Mouse (Mus musculus) midbrain, embryonic 14.5 days (tissue): ENCODE measurements around the gene Slc1a2. TPM values are rescaled to one million over a fixed set of nuclear protein-coding genes. Genes with fewer than 3 reads are reported as not detected.
A peak's percentile ranks its signal among the peaks of the same experiment; 100 is the strongest.

Experiments used
- ATAC-seq: fragments of 200-750 bp; cut with Nextera tagmentation; 2 replicates; pipeline ENCODE4 v1.8.0; 2017; ENCODE audit warnings: moderate number of reproducible peaks, moderate library complexity; ENCODE audit not compliant: low FRiP score, low TSS enrichment
- DNase-seq: peaks from one replicate; pipeline ENCODE4 v3.0.0-alpha.2; 2015
- H3K27ac ChIP-seq: fragments of 300-500 bp; sonication (generic); replicated peaks from 2 replicates; pipeline ENCODE4 v1.5.1; 2014; ENCODE audit warnings: mild to moderate bottlenecking, low read depth, low read length, moderate library complexity
- H3K27me3 ChIP-seq: fragments of 300-500 bp; sonication (generic); 2 replicates; pipeline ENCODE4 v1.6.1; 2014; ENCODE audit warnings: low read length, control low read depth, mixed read lengths; ENCODE audit not compliant: control insufficient read depth, insufficient read depth
- H3K36me3 ChIP-seq: fragments of 300-500 bp; sonication (generic); 2 replicates; pipeline ENCODE4 v1.6.1; 2014; ENCODE audit warnings: low read length, control low read depth; ENCODE audit not compliant: control insufficient read depth, insufficient read depth
- H3K4me1 ChIP-seq: fragments of 300-500 bp; sonication (generic); 2 replicates; pipeline ENCODE4 v1.6.1; 2014; ENCODE audit warnings: mild to moderate bottlenecking, antibody characterized with exemption, low read length, control low read depth; ENCODE audit not compliant: control insufficient read depth, insufficient read depth
- H3K4me2 ChIP-seq: fragments of 300-500 bp; sonication (generic); 2 replicates; pipeline ENCODE4 v1.6.1; 2014; ENCODE audit warnings: mild to moderate bottlenecking, low read length, moderate library complexity
- H3K4me3 ChIP-seq: fragments of 300-500 bp; sonication (generic); replicated peaks from 2 replicates; pipeline ENCODE4 v1.5.1; 2014; ENCODE audit warnings: low read depth, low read length
- H3K9ac ChIP-seq: fragments of 300-500 bp; sonication (generic); replicated peaks from 2 replicates; pipeline ENCODE4 v1.6.1; 2014; ENCODE audit warnings: mild to moderate bottlenecking, low read length, moderate library complexity
- H3K9me3 ChIP-seq: fragments of 300-500 bp; sonication (generic); 2 replicates; pipeline ENCODE4 v1.6.1; 2016; ENCODE audit warnings: low read length, control low read depth, mixed read lengths; ENCODE audit not compliant: control insufficient read depth
- WGBS: fragments of 180-500 bp; shearing (Covaris S2); extraction: QIAGEN DNeasy Blood & Tissue Kit; methylation state at CpG from one replicate; pipeline ENCODE4 v1.1.7; 2014; 5-methylcytosine and 5-hydroxymethylcytosine counted together
- polyA plus RNA-seq: library from polyadenylated mRNA; unstranded; fragments of >200 nt; fragmentation: Nextera tagmentation; extraction: Ambion mirVana; gene quantifications from 2 replicates; pipeline ENCODE4 v1.2.1, GENCODE M21; 2014

Gene Slc1a2
- polyA plus RNA-seq, 1 experiment from 2014 or later = 24.0 TPM

GRCm38 (mm10) chr2:102712678-102713628 lies 54.5 kb downstream of the Slc1a2 start:
- H3K4me1 ChIP-seq = no peaks in the 10 kb centered on the region
- WGBS = 88% methylated on average over 7 of the region's 7 CpGs
- no peaks in the 10 kb centered on the region for H3K27me3 ChIP-seq
- ATAC-seq (no peak), DNase-seq (no peak)
- H3K36me3 ChIP-seq = no peaks in the 10 kb centered on the region
- H3K4me2 ChIP-seq = no peak overlapping the region
- no peaks in the 10 kb centered on the region for H3K9me3 ChIP-seq
- no peak overlapping the region for H3K4me3 ChIP-seq
- no peak overlapping the region for H3K27ac ChIP-seq
- H3K9ac ChIP-seq = no peak overlapping the region

- Histone ChIP-seq H3K27ac (no peak overlapping the region), H3K36me3 (no peaks in the 10 kb centered on the region), H3K27me3 (no peaks in the 10 kb centered on the region), H3K4me1 (no peaks in the 10 kb centered on the region), H3K4me3 (no peak overlapping the region), H3K4me2 (no peak overlapping the region), H3K9ac (no peak overlapping the region), H3K9me3 (no peaks in the 10 kb centered on the region)
- ATAC-seq (no peak), DNase-seq (no peak)
- 72% methylated on average over 2 of the region's 2 CpGs for WGBS
These were observed 55.9 kb downstream of the Slc1a2 start for GRCm38 (mm10) chr2:102714320-102714719.

- no peaks in the 10 kb centered on the region for H3K36me3 ChIP-seq
- WGBS = 48% methylated on average over 1 of the region's 1 CpGs
- no peaks in the 10 kb centered on the region for H3K27me3 ChIP-seq
- no peak overlapping the region for H3K4me2 ChIP-seq
- no peak for ATAC-seq
- no peak overlapping the region for H3K27ac ChIP-seq
- no peak overlapping the region for H3K4me3 ChIP-seq
- DNase-seq = no peak
- H3K4me1 ChIP-seq = no peaks in the 10 kb centered on the region
- H3K9me3 ChIP-seq = no peaks in the 10 kb centered on the region
- no peak overlapping the region for H3K9ac ChIP-seq
These were observed 57.3 kb downstream of the Slc1a2 start for GRCm38 (mm10) chr2:102715754-102716153.

- H3K36me3 ChIP-seq = no peaks in the 10 kb centered on the region
- no peak overlapping the region for H3K27ac ChIP-seq
- no peaks in the 10 kb centered on the region for H3K4me1 ChIP-seq
- ATAC-seq (no peak), DNase-seq (no peak)
- H3K9ac ChIP-seq = no peak overlapping the region
- H3K9me3 ChIP-seq = no peaks in the 10 kb centered on the region
- 79% methylated on average over 2 of the region's 2 CpGs for WGBS
- no peaks in the 10 kb centered on the region for H3K27me3 ChIP-seq
- H3K4me3 ChIP-seq = no peak overlapping the region
- no peak overlapping the region for H3K4me2 ChIP-seq
These were observed 63.4 kb downstream of the Slc1a2 start for GRCm38 (mm10) chr2:102721859-102722258.

GRCm38 (mm10) chr2:102725054-102725453 lies 66.6 kb downstream of the Slc1a2 start:
- DNase-seq (no peak), ATAC-seq (no peak)
- Histone ChIP-seq H3K27ac (no peak overlapping the region), H3K4me2 (no peak overlapping the region), H3K4me1 (no peaks in the 10 kb centered on the region), H3K36me3 (no peaks in the 10 kb centered on the region), H3K9ac (no peak overlapping the region), H3K27me3 (no peaks in the 10 kb centered on the region), H3K4me3 (no peak overlapping the region), H3K9me3 (no peaks in the 10 kb centered on the region)
- 87% methylated on average over 3 of the region's 3 CpGs for WGBS

- Histone ChIP-seq H3K27me3 (no peaks in the 10 kb centered on the region), H3K9ac (no peak overlapping the region), H3K4me2 (no peak overlapping the region), H3K27ac (0 out of 2 replicates have a peak overlapping the region, but pooled peaks have one; percentile 17), H3K36me3 (no peaks in the 10 kb centered on the region), H3K4me1 (peaks cover 12% of the 10 kb centered on the region), H3K9me3 (no peaks in the 10 kb centered on the region), H3K4me3 (no peak overlapping the region)
- WGBS = 63% methylated on average over 5 of the region's 5 CpGs
- DNase-seq (peak; percentile 10), ATAC-seq (no peak)
These were observed 71.9 kb downstream of the Slc1a2 start for GRCm38 (mm10) chr2:102730386-102730785.

GRCm38 (mm10) chr2:102730788-102731187 lies 72.3 kb downstream of the Slc1a2 start:
- DNase-seq (peak; percentile 49), ATAC-seq (peak; percentile 60; the same call in 1 of the 2 replicates)
- no peak overlapping the region for H3K4me2 ChIP-seq
- no peaks in the 10 kb centered on the region for H3K9me3 ChIP-seq
- H3K4me3 ChIP-seq = no peak overlapping the region
- H3K27ac ChIP-seq = peak overlapping the region; percentile 8; the same call in 1 of the 2 replicates
- no peak overlapping the region for H3K9ac ChIP-seq
- no peaks in the 10 kb centered on the region for H3K36me3 ChIP-seq
- H3K4me1 ChIP-seq = peaks cover 12% of the 10 kb centered on the region
- WGBS = 59% methylated on average over 8 of the region's 8 CpGs
- H3K27me3 ChIP-seq = no peaks in the 10 kb centered on the region

- H3K36me3 ChIP-seq = peaks cover 4% of the 10 kb centered on the region; the same call in 1 of the 2 replicates
- H3K9me3 ChIP-seq = no peaks in the 10 kb centered on the region
- 92% methylated on average over 4 of the region's 4 CpGs for WGBS
- H3K9ac ChIP-seq = no peak overlapping the region
- ATAC-seq (no peak), DNase-seq (no peak)
- peaks cover 12% of the 10 kb centered on the region for H3K4me1 ChIP-seq
- no peak overlapping the region for H3K27ac ChIP-seq
- no peak overlapping the region for H3K4me3 ChIP-seq
- no peak overlapping the region for H3K4me2 ChIP-seq
- H3K27me3 ChIP-seq = no peaks in the 10 kb centered on the region
These were observed 74.7 kb downstream of the Slc1a2 start for GRCm38 (mm10) chr2:102733128-102733527.

- ATAC-seq = no peak
- WGBS = 84% methylated on average over 3 of the region's 3 CpGs
These were observed 75.6 kb downstream of the Slc1a2 start for GRCm38 (mm10) chr2:102734055-102734454.

More at GRCm38 (mm10) chr2:102734055-102734454, 75.6 kb downstream of the Slc1a2 start:
- H3K9ac ChIP-seq = no peak overlapping the region
- no peak overlapping the region for H3K4me3 ChIP-seq
- H3K36me3 ChIP-seq = peaks cover 8% of the 10 kb centered on the region
- no peak overlapping the region for H3K27ac ChIP-seq
- no peak overlapping the region for H3K4me2 ChIP-seq
- no peaks in the 10 kb centered on the region for H3K27me3 ChIP-seq
- peaks cover 12% of the 10 kb centered on the region for H3K4me1 ChIP-seq
- H3K9me3 ChIP-seq = no peaks in the 10 kb centered on the region
- no peak for DNase-seq
